Mouse (Mus musculus): ENCODE data around the gene Mindy1.
A peak's percentile ranks its signal among the peaks of the same experiment; 100 is the strongest.

Mindy1 gene

GRCm38 (mm10) chr3:95281216-95282126 lies at the start of gene Mindy1, which contains the start of gene Prune1:
Gene Mindy1, plus strand, starts transcription at chr3:95281345.
Gene Prune1, minus strand, starts transcription at chr3:95282076.
- DNase-seq: peak; percentile 99

DNA sequence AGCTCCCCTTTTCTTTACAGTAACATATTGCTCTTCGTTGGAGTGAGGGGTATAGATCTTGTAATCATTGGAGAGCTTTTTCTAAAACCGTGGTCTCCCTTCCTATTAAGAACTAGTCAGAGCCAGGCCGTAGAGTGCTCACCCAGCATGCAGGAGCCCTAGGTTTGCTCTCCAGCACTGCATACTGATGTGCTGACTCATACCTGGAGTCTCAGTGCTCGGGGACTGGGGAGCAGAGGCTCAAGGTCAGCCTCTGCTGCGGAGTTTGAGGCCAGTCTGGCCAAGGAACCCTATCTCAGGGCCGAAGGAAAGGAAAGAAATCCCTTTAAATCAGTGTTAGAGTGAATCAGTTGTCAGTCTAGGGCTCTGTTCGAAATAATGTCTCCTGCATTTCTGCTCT lies 48.4 kb upstream of the Mindy1 start:
- no peak for DNase-seq

DNA sequence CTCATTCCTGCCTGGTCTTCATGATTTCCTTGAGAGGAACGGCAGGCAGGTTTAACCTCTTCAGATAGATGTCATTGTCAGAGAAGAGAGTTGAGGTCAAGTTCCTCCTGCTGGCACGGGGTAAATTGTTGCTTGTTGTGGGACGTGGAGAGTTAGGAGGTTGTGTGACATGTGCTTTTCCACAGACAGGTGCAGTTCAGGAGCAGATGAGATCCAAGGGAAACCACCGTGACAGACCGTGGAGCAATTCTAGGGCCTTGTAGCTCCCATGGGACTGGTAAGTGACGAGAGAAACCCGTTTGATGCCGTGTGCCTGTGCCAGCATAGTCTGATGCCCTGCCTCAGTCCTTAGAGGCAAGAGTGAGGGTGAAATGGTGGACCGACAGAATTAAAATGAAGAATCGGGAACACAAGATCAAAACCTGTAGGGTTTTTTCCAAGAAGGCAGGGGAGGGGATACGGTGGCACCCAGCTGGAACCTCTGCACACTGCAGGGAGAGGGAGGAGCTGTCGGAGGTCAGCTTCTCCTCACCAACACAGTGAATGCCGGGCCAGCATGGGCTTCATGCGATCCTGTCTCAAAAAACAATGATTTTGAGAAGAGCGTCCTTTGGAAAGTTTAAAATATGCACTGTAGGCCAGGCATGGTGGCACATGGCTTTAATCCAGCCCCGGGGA lies 47.7 kb upstream of the Mindy1 start:
- peak in 1 of 2 experiments; percentile 4 for DNase-seq

GRCm38 (mm10) chr3:95235386-95236301 lies 45.5 kb upstream of the Mindy1 start:
- DNase-seq: no peak

- no peak for DNase-seq
These were observed 43.5 kb upstream of the Mindy1 start for GRCm38 (mm10) chr3:95237541-95238099.

GRCm38 (mm10) chr3:95239022-95239421 lies 42.1 kb upstream of the Mindy1 start:
- no peak for DNase-seq

DNA sequence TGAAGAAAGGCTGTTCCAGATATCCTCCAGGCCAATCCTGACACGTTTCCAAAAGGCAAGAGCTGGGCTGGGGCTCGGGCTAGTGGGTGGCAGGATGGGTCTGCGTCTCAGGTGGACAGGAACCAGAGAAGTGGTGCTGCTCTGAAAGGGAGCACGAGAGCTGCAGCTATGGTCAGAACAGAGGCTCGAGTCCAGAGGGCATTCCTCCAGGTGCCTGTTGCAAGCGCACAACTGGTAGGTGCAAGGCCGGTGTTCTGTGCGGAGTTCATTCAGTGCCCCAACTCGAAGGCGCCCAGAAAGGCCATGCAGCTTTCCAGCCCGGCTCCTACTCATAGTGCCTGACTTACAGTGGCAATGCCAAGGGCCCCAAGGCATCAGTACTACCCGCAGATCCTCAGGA lies 41.2 kb upstream of the Mindy1 start:
- DNase-seq: no peak

DNA sequence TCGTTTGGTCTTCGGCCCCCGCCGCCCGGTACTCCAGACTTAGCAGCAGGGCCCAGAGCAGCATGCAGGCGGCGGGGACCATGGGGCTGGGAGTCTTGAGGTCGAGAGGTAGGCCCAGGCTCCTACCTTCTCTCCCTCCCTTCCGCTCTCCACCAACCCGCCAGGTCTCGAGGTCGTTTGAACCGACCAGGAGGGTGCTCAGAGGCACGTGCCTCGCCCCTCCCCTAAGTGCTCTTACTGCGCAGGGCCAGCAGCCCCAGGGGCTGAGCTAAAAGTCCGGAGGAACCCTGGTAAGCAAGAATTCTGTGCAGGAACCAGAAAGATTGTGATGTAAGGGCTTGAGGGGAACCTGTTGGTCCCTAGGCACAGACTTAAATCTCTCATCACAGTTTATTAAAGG lies 40.2 kb upstream of the Mindy1 start:
- DNase-seq: no peak

- DNase-seq: no peak
These were observed 39.6 kb upstream of the Mindy1 start, which contains the start of gene Gm128 for GRCm38 (mm10) chr3:95241498-95241897. Gene Gm128, minus strand, starts transcription at chr3:95241598.

DNA sequence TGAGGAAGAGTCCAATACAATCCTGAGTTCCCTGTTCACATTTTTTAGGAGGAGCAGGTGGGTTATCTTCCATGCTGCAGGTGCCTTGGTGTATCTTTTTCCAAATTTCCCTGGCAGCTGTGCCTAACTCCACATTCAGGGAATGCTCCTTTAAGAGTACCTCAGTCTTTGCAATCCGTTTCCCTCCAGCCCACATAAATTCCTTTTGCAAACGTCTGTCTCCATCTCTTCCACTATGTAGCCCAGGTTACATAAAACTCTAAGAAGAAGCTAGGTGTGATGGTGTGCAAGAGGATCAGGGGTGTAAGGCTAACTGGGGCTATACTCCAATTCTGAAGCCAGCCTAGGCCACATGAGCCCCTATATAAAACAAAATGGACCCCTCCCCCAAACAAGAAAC lies 38.1 kb upstream of the Mindy1 start:
- no peak for DNase-seq

GRCm38 (mm10) chr3:95246465-95247231 lies 34.5 kb upstream of the Mindy1 start:
- DNase-seq: no peak

GRCm38 (mm10) chr3:95247660-95248336 lies 33.3 kb upstream of the Mindy1 start:
- no peak for DNase-seq

DNA sequence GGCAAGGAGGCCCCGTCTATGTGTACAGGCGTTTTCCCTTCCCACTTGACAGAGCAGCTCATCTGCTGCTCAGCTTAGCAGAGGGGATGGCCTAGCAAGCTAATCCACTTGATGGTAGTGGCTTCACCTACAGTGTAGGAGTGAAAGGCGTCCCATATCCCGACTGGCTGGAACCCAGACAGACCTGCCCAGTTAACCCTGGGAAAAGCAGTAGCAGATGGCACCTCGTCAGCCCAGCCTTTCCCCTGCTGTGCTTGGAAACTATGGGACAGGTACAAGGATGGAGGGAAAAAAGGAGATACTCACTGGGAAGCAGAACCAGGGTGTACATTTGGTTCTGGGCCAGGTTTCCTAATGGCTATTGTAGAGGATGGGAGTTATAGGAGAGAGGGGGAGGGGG lies 30.8 kb upstream of the Mindy1 start:
- DNase-seq: no peak

DNA sequence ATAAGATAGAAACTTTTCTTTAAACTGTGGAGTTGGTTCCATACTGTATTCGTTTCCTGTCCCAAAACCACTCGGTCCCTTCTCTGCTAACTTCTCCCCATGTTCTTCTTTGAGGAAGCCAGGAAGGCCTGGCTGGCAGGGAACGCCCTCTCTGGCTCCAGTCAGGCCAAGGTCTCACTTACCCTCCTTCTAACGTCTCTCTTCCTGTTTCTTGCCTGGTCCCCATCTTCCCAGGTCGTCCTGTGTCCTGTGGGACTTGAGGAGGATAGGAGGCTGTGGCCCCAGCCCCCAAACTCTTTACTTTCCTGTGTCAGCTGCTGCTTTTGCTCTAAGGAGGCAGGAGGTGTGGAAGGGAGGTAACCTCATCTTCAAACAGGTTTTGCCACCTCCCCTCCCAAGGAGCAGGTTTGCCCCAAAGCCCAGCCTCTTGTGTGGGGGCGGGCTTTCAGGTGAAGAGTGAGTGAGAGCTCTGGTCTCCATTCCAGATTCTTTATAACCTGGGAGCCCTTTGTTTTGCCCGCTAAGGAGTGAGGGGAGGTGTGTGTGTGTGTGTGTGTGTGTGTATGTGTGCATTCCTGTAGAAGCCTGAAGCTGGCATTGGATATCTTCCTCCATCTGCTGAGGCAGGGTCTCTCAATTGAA lies 30.2 kb upstream of the Mindy1 start, which contains the start of gene Bnipl:
Bnipl (minus strand) TSS at position 411 of the 642 bp plus-strand sequence.
- no peak for DNase-seq

DNA sequence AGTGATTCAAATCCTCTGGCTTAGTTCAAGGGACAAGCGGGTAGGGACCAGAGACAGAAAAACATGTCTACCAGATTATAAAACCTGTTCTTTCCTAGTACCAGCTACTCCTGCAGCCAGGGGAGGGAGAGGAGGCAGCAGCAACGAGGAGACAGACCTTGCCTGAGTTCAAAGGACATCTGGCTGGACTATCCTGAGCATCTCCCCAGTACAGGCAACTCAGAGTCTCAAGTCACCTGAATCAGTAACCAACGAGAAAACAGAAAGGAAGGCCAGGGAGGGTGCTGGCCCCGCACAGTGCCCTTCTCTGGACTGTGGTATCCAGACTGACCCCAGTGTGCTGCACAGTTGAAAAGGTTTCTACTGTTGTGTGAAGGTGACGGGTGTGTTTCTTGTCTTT lies 24.2 kb upstream of the Mindy1 start:
- no peak for DNase-seq

GRCm38 (mm10) chr3:95261975-95262374 lies 19.2 kb upstream of the Mindy1 start:
- DNase-seq: no peak

- peak; percentile 85 to 87 for DNase-seq
These were observed 17.9 kb upstream of the Mindy1 start for GRCm38 (mm10) chr3:95263089-95263739.

DNA sequence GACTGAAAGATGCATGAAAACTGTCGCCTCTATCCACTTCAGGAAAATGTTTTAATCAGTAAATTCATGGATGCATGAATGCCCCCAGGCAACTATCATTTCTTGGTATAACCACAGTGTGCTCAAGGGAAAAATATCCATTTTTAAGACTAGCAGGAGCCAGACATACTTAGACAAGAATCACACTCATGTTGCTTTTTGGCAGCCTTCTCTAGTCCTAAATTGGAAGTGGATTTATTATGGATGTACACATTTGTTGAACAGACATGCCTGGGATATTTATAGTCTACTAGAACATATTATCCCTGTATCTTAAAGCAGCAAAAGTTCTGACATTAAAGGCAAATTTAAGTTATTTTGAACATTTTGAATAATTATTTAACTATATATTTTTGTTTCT lies 16.4 kb upstream of the Mindy1 start:
- DNase-seq: no peak

DNA sequence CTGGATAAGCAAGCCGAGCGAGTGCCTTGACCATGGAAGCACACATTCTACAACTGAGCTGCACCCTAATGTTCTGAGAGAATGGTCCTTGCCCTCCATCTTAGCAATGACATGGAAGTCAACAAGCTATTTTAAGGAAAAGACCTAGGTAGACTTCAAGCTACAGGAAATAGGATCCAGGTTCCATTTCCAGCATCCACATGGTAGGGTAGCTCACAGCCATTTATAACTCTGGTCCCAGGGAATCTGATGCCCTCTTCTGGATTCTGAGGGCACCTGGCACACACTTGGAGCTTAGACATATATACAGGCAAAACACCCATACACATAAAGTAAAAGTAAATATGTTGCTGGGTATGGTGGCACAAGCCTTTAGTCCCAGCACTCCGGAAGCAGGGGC lies 15.1 kb upstream of the Mindy1 start:
- DNase-seq: no peak

DNA sequence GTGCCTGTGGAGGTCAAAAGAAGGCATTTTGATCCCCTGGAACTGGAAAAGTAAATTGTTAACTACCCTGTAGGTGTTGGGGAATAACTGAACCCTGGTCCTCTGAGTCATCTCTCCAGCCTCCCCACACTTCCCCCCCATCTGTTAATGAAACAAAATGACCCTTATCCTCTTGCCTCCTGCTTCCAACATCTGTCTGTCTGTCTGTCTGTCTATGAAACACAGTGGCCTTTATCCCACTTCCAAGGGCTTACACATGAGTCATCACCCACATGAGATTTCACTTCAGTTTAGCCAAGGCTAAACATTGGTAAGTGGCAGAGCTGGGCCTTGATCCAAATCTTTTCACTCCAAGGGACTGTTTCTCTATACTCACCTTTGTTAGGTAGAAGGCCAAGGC lies 13.3 kb upstream of the Mindy1 start:
- no peak for DNase-seq
